Mouse (Mus musculus): ENCODE data around the gene Mcam.

Mcam gene

DNA sequence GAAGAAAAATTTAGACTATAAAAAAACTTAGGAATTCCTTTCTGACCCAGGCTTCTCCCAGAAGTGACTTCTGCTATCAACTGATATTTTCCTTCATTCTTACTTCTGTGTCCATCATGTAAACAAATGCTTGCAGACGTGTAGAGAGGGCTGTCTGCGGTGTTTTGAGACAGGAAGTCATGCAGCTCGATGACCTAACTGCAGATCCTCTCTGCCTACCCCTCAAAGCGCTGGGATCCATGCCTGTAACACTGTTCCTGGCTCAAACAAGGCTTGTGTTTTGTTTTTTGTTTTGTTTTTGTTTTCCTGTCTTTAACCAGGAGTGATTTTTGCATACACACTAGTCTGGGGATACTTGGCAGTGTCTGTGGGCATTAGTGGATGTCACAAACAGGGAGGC, 3.6 kb downstream of the Mcam start:
- no peak for DNase-seq

DNA sequence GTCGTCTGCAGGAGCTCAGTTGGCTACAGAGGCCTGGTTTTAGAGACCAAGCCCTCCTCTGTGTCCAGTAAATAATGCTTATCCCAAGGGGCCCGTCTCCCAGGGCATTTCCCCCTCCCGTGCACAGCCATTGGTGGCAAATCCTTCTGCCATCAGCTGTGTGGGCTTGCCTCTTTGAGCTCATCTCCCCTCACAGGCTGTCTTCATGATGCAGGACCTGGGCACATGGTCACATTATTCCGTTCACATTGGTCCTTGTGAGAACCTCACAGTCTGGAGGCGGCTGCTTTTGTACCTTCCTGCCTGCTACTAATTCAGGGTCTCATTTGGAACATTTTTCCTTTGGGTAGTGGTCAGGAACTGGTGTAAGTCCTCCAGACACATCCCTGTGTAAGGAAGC, 7.7 kb downstream of the Mcam start:
- DNase-seq: no peak

DNA sequence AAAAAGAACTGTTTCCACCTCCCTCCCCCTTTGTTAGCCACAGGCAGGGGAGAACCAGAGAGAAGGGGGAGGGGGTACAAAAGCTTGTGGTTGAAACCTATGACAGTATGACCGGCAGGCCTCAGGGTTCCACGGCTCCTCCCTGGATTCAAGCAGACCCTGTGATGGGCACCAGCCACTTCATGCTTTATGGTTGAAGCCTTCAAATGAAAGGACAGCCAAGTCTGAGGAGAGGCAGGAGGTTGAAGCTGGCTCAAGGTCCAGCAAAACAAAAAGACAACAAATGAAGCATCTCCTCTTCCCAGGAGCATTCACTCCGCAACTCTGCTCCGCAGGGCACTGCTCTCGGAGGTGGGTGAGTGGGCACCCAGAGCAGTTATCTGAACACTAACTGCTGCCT, 9.2 kb downstream of the Mcam start:
- DNase-seq: no peak

DNA sequence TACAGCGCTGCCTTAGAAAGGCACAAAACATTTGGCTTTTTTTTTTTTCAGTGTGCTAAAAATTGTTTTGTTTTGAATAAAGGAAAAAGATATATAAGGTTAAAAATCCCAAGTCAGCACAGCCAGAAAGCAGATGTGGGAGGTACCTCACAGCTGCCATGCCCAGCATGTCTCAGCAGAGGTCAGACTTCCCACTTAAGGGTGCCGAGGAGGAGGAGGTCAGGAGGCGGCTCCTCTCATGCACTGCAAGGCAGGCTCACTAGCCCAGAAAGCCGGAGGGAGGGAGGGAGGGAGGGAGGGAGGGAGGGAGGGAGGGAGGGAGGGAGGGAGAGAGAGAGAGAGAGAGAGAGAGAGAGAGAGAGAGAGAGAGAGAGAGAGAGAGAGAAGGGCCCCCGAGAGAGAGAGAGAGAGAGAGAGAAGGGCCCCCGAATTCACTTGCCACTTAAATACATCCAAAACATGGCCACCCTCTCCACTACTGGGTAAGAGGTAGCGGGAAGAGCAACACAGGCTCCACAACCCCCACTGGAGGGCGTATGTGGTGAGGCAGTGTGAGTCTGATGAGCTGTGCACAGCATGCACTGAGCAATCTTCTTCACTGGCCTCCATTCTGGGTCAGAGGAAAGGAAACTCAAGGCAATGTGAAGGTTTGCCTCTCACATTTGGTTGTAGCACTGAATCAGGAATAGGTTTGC, 9.9 kb downstream of the Mcam start:
- DNase-seq: peak in 1 of 2 experiments; percentile 60

DNA sequence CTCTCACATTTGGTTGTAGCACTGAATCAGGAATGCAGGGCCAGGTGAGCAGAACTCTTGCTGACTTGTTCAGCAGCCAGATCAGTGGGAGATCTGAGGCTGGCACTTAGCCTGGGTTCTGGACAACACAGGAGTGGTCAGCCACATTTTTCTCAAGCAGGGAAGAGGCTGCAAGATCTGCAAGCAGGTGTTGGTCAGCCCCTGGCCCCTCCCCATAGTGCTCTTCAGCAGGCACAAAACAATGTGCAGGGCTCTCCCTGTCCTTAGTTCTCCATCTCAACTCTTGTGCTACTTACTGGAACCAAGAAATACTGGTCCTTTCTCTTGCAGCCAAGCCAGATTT, 10.4 kb downstream of the Mcam start:
- peak; percentile 69 to 74 for DNase-seq

DNA sequence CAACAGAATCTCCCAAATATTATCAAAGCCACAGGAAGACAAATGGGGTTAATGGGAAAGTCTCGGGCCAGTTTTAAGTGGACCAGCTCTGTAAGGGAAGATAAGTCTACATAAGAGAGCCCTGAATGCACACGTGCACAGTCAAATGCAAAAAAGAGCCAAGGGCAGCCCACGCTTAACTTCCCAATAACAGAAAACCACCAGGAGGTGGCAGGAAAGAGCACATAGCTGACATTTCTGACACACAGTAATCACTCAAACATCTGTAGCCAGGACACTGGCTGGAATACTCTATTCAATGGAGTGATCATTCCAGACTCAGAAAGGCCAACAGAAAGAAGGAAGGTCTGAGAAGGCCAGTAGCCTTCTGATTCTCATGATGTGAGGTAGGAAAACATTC, 13.0 kb downstream of the Mcam start:
- no peak for DNase-seq

DNA sequence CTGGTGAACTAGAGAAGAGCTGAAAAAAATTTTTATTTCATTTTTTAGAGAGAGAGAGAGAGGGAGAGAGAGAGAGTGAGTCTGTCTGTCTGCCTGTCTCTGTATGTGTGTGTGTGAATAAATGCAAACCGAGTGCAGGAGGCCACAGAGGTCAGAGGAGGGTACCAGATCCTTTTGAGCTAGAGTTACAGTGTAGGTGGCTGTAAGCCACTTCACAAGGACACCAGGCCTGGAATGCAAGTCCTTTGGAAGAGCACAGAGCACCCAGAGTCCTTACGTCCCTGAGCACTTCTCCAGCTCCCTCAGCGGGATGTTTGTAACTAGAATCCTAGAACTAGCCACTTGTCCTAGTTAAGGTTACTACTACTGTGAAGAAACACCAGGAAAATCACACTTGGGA, 25.6 kb downstream of the Mcam start:
- DNase-seq: no peak

DNA sequence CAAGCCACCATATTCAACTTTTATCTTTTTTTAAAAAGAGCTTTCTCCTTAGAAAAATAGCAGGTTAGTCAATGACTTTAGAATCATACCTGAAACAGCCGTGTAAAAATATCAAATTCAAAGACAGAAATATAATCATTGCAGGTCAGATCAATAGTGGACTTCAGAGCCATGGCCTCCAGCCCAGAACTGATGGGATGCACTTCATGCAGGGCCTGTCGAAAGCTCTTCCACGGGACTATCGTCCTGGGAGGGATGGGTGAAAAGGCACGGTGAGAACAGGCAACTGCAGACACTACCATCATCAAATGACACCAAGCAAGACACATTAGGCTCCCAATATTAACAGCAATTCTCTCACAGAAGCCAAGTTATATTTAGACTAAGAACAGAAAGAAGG, 34.7 kb downstream of the Mcam start:
- DNase-seq: no peak

DNA sequence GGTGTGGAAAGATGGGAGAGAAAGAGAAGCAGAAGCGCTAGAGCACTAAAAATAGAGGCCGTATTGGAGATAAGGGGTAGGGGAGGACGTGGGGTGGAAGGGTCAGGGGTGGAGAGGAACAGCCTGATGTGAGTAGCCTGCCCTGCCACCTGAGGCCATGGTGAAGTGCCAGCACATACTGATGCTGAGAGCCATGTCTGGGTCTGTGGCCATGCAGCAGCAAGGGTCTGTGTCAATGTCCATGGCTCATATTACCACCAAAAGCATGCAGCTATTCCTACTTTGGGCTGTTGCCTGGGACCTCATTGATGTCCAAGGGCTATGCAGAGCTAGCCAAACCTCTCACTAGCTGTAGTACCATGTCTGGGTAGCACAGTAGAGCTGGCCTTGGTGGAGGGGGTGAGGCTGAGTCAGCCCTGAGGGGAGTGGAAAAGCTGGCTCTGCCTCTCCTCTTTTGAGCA, 36.5 kb downstream of the Mcam start:
- DNase-seq: no peak

DNA sequence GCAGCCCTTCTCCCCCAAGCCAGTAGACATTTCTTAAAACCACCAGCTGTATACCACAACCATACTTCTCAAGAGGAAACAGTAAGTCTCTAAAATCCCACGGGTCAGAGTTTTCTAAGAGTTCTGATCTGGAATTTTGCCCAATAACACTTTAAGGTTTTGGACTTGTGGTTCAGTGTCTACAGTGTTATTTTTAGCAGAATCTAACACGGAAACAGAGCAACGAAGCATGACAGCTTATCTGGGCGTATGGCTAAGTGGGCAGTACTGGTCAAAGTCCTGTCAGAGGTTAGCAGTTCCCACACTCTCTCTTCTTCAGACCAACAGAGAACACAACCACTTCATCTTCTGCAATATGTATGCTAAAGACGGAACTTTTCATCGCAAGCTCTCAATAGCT, 41.3 kb downstream of the Mcam start:
- no peak for DNase-seq

DNA sequence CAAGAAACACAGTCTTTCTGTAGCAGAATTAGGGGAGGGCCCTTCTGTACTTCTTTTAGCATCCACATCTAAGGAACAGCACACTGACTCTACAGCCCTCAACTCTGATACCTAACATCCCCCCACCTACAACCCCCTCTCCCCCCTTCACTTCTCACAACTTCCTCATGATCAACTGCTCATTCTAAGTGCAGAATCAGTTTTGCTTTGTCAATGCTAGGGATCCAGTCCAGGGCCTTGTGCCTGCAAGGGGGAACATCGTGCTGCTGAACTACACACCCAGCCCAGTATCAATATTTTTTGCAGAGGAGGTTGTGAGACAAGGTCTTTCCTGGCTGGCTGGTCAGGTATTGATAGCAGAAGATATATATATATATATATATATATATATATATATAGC, 41.7 kb downstream of the Mcam start:
- no peak for DNase-seq

DNA sequence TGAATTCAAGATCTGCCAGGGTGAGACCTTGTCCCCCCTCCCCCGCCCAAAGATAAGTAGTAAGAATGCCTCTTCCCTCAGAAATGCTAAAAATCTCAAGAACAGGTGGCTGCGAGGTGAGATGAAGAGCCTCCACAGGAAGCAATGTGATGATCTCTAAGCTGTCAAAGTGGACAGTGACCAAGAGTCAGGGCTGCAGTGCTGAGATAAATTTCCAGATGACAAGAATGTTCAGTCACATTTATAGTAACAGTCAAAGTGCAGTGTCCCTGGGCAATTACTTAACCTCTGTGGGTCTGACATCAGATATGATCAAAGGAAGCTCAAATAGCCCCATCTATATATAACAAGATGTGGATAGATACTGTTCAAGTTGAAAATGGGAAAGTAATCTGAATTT, 43.1 kb downstream of the Mcam start:
- DNase-seq: no peak

DNA sequence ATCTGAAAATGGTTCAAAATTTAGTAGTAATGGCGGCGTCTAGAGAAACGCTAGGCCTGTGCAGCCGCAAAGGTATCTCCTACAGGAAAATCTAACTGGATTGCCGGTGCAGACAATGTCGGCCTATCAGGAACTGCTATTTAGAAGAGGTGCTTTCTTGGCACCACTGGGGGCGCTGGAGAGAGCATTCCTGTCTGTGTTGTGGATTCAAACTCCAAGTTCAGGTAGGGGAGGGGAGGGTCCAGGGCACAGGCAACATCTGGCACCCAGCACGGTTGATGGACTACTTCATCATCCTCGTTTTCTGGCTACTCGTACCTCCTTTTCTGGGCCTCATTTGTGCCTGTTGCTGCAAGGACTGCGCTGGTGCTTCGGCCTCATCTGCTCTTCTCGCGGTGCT, 44.1 kb downstream of the Mcam start:
- peak; percentile 28 to 32 for DNase-seq

DNA sequence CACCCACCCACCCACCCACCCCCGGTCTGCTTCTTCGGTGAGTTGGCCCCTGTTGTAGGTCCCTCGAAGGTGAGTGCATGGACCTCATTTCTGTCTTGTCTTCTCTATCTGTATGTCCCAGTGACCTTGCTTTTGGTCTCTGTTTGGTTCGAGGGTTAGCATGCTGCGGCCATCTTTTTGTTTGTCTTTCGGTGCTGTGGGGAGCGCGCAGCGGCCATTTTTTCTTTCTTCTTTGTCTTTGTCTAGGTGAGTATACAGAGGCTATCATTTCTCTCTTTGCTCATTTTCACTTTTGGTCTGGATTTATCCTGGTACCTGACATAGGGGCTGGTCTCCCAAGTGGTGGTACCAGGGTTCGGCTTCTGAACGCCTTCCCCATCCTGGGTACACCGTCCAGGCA, 44.5 kb downstream of the Mcam start:
- no peak for DNase-seq

DNA sequence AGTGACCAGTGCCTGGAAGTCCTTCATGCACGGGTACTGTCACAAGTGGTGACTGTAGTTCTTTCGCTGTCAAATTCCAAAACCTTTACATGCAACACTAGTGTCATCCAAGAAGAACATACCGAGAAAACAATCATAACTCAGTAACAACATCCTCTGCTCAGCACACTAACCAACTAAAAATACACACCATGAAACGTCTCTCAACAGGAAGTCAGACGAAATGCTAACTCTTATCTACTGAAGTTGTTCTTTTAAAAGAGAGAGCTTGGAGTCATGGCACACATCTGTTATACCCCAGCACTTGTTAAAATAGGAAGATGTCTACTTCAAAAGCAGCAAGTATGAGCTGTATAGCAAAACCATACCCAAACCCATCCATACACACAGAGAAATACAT, 47.3 kb downstream of the Mcam start:
- no peak for DNase-seq

DNA sequence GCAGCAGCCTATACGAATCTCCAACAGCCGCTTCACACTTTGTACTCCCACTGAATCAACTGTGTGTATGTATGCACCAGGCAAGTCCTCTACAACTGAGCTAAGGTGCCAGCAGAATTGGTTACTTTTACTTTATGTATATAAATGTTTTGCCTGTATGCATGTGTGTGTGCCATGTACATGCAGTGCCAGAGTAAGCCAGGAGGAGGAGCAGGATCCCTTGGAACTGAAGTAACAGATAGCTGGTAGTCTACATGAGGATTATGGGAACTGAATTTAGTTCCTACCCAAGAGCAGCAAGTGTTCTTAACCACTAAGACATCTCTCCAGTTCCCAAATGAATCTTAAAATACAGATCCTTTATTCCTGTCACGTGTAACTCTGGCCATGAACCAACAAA, 48.0 kb downstream of the Mcam start:
- DNase-seq: peak; percentile 25 to 27

DNA sequence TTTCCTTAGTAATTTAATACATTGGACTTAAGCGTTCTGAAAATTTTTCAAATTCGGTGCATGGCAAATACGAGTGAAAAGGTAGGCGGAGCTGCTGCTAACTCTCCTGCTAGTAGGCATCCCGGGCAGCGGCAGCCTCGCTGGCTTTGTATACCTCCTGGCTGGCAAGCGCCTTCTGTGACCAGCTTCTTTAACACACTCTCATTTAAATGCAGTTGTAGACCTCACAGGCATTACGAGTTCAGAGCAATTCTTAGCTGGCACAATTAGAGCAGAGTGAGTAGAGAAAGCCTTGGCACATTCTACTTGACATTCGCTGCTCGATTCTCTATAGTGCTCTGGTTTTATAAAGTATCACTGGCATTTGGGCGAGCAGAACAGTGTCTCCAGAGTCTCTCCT, 54.0 kb downstream of the Mcam start:
- DNase-seq: no peak

DNA sequence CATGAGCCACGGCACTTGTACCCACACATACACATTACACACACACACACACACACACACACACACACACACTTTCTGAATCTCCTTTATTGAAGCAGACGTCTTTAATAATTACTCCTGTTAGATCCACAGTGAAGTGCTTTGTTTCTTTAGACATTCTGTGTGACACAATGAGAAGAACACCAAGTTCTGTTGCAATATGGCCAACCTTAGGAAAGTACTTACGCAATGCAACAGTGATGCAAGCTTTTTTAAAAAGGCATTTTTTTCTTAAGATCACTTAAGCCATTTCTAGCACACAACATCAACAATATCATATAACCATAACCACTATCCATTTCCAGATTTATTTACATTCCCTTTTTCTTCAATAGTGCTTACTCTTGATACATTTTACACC, 56.9 kb downstream of the Mcam start:
- no peak for DNase-seq

DNA sequence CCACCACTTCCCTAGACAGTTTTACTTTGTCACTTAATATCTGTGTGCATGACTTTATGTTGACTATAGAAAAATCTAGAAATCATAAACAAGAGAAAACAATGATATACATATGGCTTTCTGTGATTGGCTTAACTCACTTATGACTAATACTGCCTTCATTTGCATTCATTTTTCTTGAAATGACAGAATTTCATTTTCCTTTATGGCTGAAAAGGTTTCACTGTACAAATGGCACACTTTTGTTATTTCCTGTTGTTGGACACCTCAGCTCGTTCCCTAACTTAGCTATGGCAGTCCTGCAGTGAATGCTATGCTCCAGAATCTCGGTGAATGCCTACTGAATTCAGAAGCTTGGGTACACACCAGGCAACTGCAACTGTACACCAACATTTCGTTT, 58.0 kb downstream of the Mcam start:
- DNase-seq: no peak

Data from cerebellum, postnatal 36 days (tissue).